Mouse (Mus musculus): ENCODE results near the gene Sdhb.

Sdhb gene

DNA sequence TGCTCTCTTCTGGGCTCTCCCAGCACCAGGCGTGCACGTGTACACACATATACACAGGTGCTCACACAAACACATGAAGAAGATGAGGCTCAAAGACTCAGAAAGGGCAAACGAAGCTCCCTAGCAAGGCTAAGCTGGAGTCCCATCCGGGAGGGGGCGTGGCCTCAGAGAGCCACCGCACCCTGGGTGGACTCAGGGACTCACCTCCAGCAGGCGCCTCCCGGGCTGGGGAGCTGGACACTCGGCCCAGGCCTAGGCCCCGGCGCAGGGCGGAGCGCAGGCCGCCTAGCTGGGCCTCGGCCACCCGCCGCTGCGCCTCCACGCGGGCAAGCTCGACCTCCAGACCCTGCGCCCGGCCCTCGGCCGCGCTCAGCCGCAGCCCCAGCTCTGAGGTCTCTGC is 64.0 kb downstream of the Sdhb start:
- in situ Hi-C loops (cut with MboI; ENCODE audit: low pct_unique_long_range_greater_than_20kb in 1 of 2, low sequenced_read_pairs in 2 of 2, unreplicated experiment in 1 of 2), result loop anchor here in 1 of 2 experiments (10.0 kb wide), 1 partner anchor 50 kb away; no protein-coding TSS in a partner anchor

All from mouse embryonic stem cell (cell line).